25 mouse cellular contexts compared by ENCODE assay signal in the genomic region with DNA sequence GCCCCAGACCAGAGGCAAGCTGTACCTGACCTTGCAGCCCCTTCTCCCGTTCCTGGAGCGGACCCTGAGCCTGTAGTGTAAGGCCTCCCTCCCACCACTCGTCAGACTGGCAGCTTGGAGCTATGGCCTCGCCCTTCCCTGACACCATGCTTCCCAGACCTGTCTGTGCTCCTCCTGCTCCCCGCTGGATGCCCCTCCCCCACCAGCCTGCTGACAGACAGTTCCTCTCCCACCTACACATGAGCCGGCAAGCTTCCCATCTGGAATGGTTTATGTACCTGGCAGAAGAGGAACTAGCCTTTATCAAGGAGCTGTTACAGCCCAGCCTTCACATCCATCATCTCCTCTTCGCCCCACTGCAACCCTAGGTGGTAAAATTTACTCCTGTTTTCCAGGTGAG. TPM values are rescaled to one million over a fixed set of nuclear protein-coding genes. Genes with fewer than 3 reads are reported as not detected.
DNase-seq lines count a peak whose midpoint lies in the region; ATAC-seq lines count a peak whose summit lies in the region.
"Had no signal": no experiment of that assay in that cellular context is flagged by ENCODE, and none has a peak within 500 bp of the region (broad histone marks: within the 10 kb centered on the region; RNA-seq: fewer than 3 reads in every experiment).

No protein-coding gene starts in this region.

- H3K27ac ChIP-seq in heart, embryonic 16.5 days (ENCODE audit: low read length) = no peak overlapping the region
- H3K27ac ChIP-seq in heart, embryonic 11.5 days (ENCODE audit: low read depth, low read length) = no peak overlapping the region
- H3K27ac ChIP-seq in embryonic facial prominence, embryonic 11.5 days (replicated peaks; ENCODE audit: low read depth, low read length) = no peak overlapping the region
- H3K27ac ChIP-seq: embryonic facial prominence, embryonic 15.5 days; heart, embryonic 15.5 days; hindbrain, embryonic 13.5 days; kidney, embryonic 15.5 days; left cerebral cortex, adult 2 months; liver, embryonic 14.5 days; lung, embryonic 15.5 days; neural tube, embryonic 12.5 days had no signal

- peak; percentile 28 for DNase-seq in right cerebral cortex, adult 2 months (ENCODE audit: low spot score in 2 of 2)
- no peak for DNase-seq in right cerebral cortex, postnatal 4 days
- DNase-seq in embryonic facial prominence, embryonic 11.5 days (ENCODE audit: low spot score) = peak; percentile 58
- no peak for DNase-seq in gastrocnemius, postnatal 14 days
- no peak for DNase-seq in lung, postnatal 10 days
- DNase-seq: adrenal gland, postnatal 14 days; cerebellum, adult 11-12 months; cerebellum, postnatal 36 days; forebrain, postnatal 0 days; kidney, postnatal 4 days; layer of hippocampus, adult 9-11 months; left cerebral cortex, postnatal 4 days had no signal

- H3K4me1 ChIP-seq in heart, embryonic 16.5 days (ENCODE audit: control insufficient read depth, insufficient read depth, low read length) = no peaks in the 10 kb centered on the region
- H3K4me1 ChIP-seq in heart, embryonic 11.5 days (ENCODE audit: control insufficient read depth, insufficient read depth, low read length) = peaks cover 25% of the 10 kb centered on the region
- no peaks in the 10 kb centered on the region; the same call in 1 of the 2 replicates for H3K4me1 ChIP-seq in embryonic facial prominence, embryonic 11.5 days (ENCODE audit: control insufficient read depth, insufficient read depth, low read length)
- H3K4me1 ChIP-seq: neural tube, embryonic 12.5 days had no signal

- 0 out of 2 replicates have a peak, but pooled peaks have one; percentile 29 for ATAC-seq in heart, embryonic 16.5 days (replicated peaks; ENCODE audit: extremely low read depth, insufficient read depth, low FRiP score)
- ATAC-seq in heart, embryonic 11.5 days (replicated peaks; ENCODE audit: insufficient number of reproducible peaks, low FRiP score, low TSS enrichment) = no peak
- no peak for ATAC-seq in embryonic facial prominence, embryonic 11.5 days (replicated peaks; ENCODE audit: insufficient number of reproducible peaks, low FRiP score, low TSS enrichment, low read depth)
- ATAC-seq: inflammation-experienced regulatory T-cells, adult 6 months had no signal

- H3K9me3 ChIP-seq in heart, embryonic 16.5 days (replicated peaks; ENCODE audit: control insufficient read depth, low read length) = no peaks in the 10 kb centered on the region
- H3K9me3 ChIP-seq in heart, embryonic 11.5 days (replicated peaks; ENCODE audit: control insufficient read depth, low read length) = no peaks in the 10 kb centered on the region
- H3K9me3 ChIP-seq in embryonic facial prominence, embryonic 11.5 days (replicated peaks; ENCODE audit: control insufficient read depth, low read length) = no peaks in the 10 kb centered on the region
- H3K9me3 ChIP-seq: embryonic facial prominence, embryonic 15.5 days; G1E; heart, embryonic 15.5 days; hindbrain, embryonic 13.5 days; kidney, embryonic 15.5 days; lung, embryonic 15.5 days; neural tube, embryonic 12.5 days had no signal

- H3K36me3 ChIP-seq in heart, embryonic 16.5 days (ENCODE audit: control insufficient read depth, insufficient read depth) = no peaks in the 10 kb centered on the region
- no peaks in the 10 kb centered on the region for H3K36me3 ChIP-seq in heart, embryonic 11.5 days (ENCODE audit: control insufficient read depth, insufficient read depth, low read length)
- no peaks in the 10 kb centered on the region for H3K36me3 ChIP-seq in embryonic facial prominence, embryonic 11.5 days (replicated peaks; ENCODE audit: control insufficient read depth, insufficient read depth, low read depth, low read length)
- H3K36me3 ChIP-seq: embryonic facial prominence, embryonic 15.5 days; G1E; heart, embryonic 15.5 days; hindbrain, embryonic 13.5 days; kidney, embryonic 15.5 days; lung, embryonic 15.5 days; neural tube, embryonic 12.5 days had no signal

- H3K27me3 ChIP-seq in heart, embryonic 16.5 days (ENCODE audit: control insufficient read depth, insufficient read depth, low read length) = peaks cover 27% of the 10 kb centered on the region
- peaks cover 24% of the 10 kb centered on the region for H3K27me3 ChIP-seq in heart, embryonic 11.5 days (ENCODE audit: control insufficient read depth, insufficient read depth, low read length)
- H3K27me3 ChIP-seq in embryonic facial prominence, embryonic 11.5 days (ENCODE audit: control insufficient read depth, insufficient read depth, low read length) = peaks cover 15% of the 10 kb centered on the region

- intact Hi-C loops in gastrocnemius, postnatal 14 days (cut with DNase I; ENCODE audit: low total_unique reads) = no loop called here

- H3K4me2 ChIP-seq in heart, embryonic 16.5 days (ENCODE audit: low read depth, low read length) = no peak overlapping the region
- no peak overlapping the region for H3K4me2 ChIP-seq in heart, embryonic 11.5 days
- no peak overlapping the region for H3K4me2 ChIP-seq in embryonic facial prominence, embryonic 11.5 days (ENCODE audit: low read depth, low read length)
- H3K4me2 ChIP-seq: embryonic facial prominence, embryonic 15.5 days; heart, embryonic 15.5 days; hindbrain, embryonic 13.5 days; kidney, embryonic 15.5 days; lung, embryonic 15.5 days; midbrain, embryonic 11.5 days; neural tube, embryonic 12.5 days had no signal

- H3K4me3 ChIP-seq in heart, embryonic 16.5 days (ENCODE audit: low read length) = no peak overlapping the region
- no peak overlapping the region for H3K4me3 ChIP-seq in heart, embryonic 11.5 days (ENCODE audit: low read depth, low read length)
- H3K4me3 ChIP-seq in embryonic facial prominence, embryonic 11.5 days (ENCODE audit: low read depth, low read length) = no peak overlapping the region
- H3K4me3 ChIP-seq: embryonic facial prominence, embryonic 15.5 days; heart, embryonic 15.5 days; hindbrain, embryonic 13.5 days; kidney, embryonic 15.5 days; left cerebral cortex, adult 2 months; lung, embryonic 15.5 days; neural tube, embryonic 12.5 days had no signal

- no peak overlapping the region for H3K9ac ChIP-seq in heart, embryonic 16.5 days (ENCODE audit: low read length)
- no peak overlapping the region for H3K9ac ChIP-seq in heart, embryonic 11.5 days (ENCODE audit: low read depth, low read length)
- H3K9ac ChIP-seq in embryonic facial prominence, embryonic 11.5 days (replicated peaks; ENCODE audit: low read length) = no peak overlapping the region
- H3K9ac ChIP-seq: embryonic facial prominence, embryonic 15.5 days; forebrain, postnatal 0 days; heart, embryonic 15.5 days; hindbrain, embryonic 13.5 days; kidney, embryonic 15.5 days; liver, embryonic 14.5 days; lung, embryonic 15.5 days; neural tube, embryonic 12.5 days had no signal

- WGBS in heart, embryonic 16.5 days = 37% methylated on average over 7 of the region's 7 CpGs
- 19% methylated on average over 7 of the region's 7 CpGs for WGBS in heart, embryonic 11.5 days (ENCODE audit: insufficient replicate concordance)
- WGBS in embryonic facial prominence, embryonic 11.5 days = 29% methylated on average over 7 of the region's 7 CpGs

RNA-seq across cellular contexts. Expression of a gene that starts 6.0 kb away (rescaled TPM):
- 7.8 and 9.8 TPM in 2 replicates for polyA plus RNA-seq in heart, embryonic 16.5 days (2015; fragmentation: Nextera tagmentation; extraction: Ambion mirVana)
- polyA plus RNA-seq in heart, embryonic 11.5 days (2014; fragmentation: Nextera tagmentation; extraction: Ambion mirVana) = 24.5 and 24.7 TPM in 2 replicates
- 4.2 and 6.0 TPM in 2 replicates for polyA plus RNA-seq in embryonic facial prominence, embryonic 11.5 days (2014; fragmentation: Nextera tagmentation; extraction: Ambion mirVana)
- 1 to 10 TPM; 6.1 to 7.9 TPM for total RNA-seq in gastrocnemius, postnatal 14 days (2021)
- total RNA-seq: G1E had no signal
- polyA plus RNA-seq: G1E; inflammation-experienced regulatory T-cells, adult 6 months had no signal

Comparison
In these comparisons a context has a peak if more than half of its experiments do, and no peak if none do; other contexts are left out.
1. DNase-seq: peak in right cerebral cortex, adult 2 months (2 of 2) and embryonic facial prominence, embryonic 11.5 days (single experiment); none in right cerebral cortex, postnatal 4 days (single experiment), gastrocnemius, postnatal 14 days (single experiment) and lung, postnatal 10 days (single experiment).